ENCODE assay signal across 8 mouse cellular contexts in genomic region chr8:84202938-84203917, GRCm38 (mm10). TPM values are rescaled to one million over a fixed set of nuclear protein-coding genes. Genes with fewer than 3 reads are reported as not detected.
DNase-seq lines count a peak whose midpoint lies in the region; ATAC-seq and TF ChIP-seq lines count a peak whose summit lies in the region.

No protein-coding gene starts in this region.

- peaks cover 27% of the 10 kb centered on the region for H3K36me3 ChIP-seq in embryonic facial prominence, embryonic 14.5 days (ENCODE audit: control insufficient read depth, insufficient read depth, low read length)
- H3K36me3 ChIP-seq in heart, embryonic 11.5 days (ENCODE audit: control insufficient read depth, insufficient read depth, low read length): peaks cover 6% of the 10 kb centered on the region
- H3K36me3 ChIP-seq in liver, postnatal 0 days (replicated peaks; ENCODE audit: insufficient read depth, low read length): peaks cover 4% of the 10 kb centered on the region; the same call in 1 of the 2 replicates
- no peaks in the 10 kb centered on the region for H3K36me3 ChIP-seq in neural tube, embryonic 12.5 days

- no peaks in the 10 kb centered on the region for H3K27me3 ChIP-seq in embryonic facial prominence, embryonic 14.5 days (replicated peaks; ENCODE audit: control insufficient read depth, insufficient read depth, low read length)
- no peaks in the 10 kb centered on the region for H3K27me3 ChIP-seq in heart, embryonic 11.5 days (ENCODE audit: control insufficient read depth, insufficient read depth, low read length)
- peaks cover 9% of the 10 kb centered on the region; the same call in 1 of the 2 replicates for H3K27me3 ChIP-seq in liver, postnatal 0 days (ENCODE audit: insufficient read depth, low read length)
- H3K27me3 ChIP-seq in neural tube, embryonic 12.5 days (replicated peaks): no peaks in the 10 kb centered on the region; the same call in 1 of the 2 replicates

- H3K9ac ChIP-seq in embryonic facial prominence, embryonic 14.5 days (ENCODE audit: low read depth, low read length): peak overlapping the region; percentile 94
- H3K9ac ChIP-seq in heart, embryonic 11.5 days (ENCODE audit: low read depth, low read length): peak overlapping the region; percentile 96
- H3K9ac ChIP-seq in liver, postnatal 0 days (replicated peaks): peak overlapping the region; percentile 66
- H3K9ac ChIP-seq in neural tube, embryonic 12.5 days: peak overlapping the region; percentile 51

- no peak for TF ChIP-seq CTCF in liver, postnatal 0 days (IDR thresholded peaks at IDR 0.05; ENCODE audit: low read depth)

- peaks cover 55% of the 10 kb centered on the region for H3K4me1 ChIP-seq in embryonic facial prominence, embryonic 14.5 days (ENCODE audit: control insufficient read depth, insufficient read depth, low read length)
- peaks cover 57% of the 10 kb centered on the region for H3K4me1 ChIP-seq in heart, embryonic 11.5 days (ENCODE audit: control insufficient read depth, insufficient read depth, low read length)
- peaks cover 55% of the 10 kb centered on the region for H3K4me1 ChIP-seq in liver, postnatal 0 days (ENCODE audit: insufficient read depth)
- peaks cover 63% of the 10 kb centered on the region for H3K4me1 ChIP-seq in neural tube, embryonic 12.5 days

- peak; percentile 65 for ATAC-seq in embryonic facial prominence, embryonic 14.5 days (ENCODE audit: low read depth)
- peak; percentile 67 for ATAC-seq in heart, embryonic 11.5 days (replicated peaks; ENCODE audit: insufficient number of reproducible peaks, low FRiP score, low TSS enrichment)
- ATAC-seq in liver, postnatal 0 days: peak; percentile 57
- no peak for ATAC-seq in neural tube, embryonic 12.5 days (ENCODE audit: low FRiP score, low read depth)

- H3K9me3 ChIP-seq in embryonic facial prominence, embryonic 14.5 days (ENCODE audit: control insufficient read depth, low read length): no peaks in the 10 kb centered on the region
- H3K9me3 ChIP-seq in heart, embryonic 11.5 days (replicated peaks; ENCODE audit: control insufficient read depth, low read length): no peaks in the 10 kb centered on the region
- H3K9me3 ChIP-seq in liver, postnatal 0 days (ENCODE audit: low read length): no peaks in the 10 kb centered on the region
- H3K9me3 ChIP-seq in neural tube, embryonic 12.5 days: no peaks in the 10 kb centered on the region

- H3K27ac ChIP-seq in embryonic facial prominence, embryonic 14.5 days (replicated peaks; ENCODE audit: low read depth, low read length): peak overlapping the region; percentile 99
- H3K27ac ChIP-seq in heart, embryonic 11.5 days (ENCODE audit: low read depth, low read length): peak overlapping the region; percentile 98
- H3K27ac ChIP-seq in liver, postnatal 0 days (ENCODE audit: low read depth): peak overlapping the region; percentile 95
- peak overlapping the region; percentile 32; the same call in 1 of the 2 replicates for H3K27ac ChIP-seq in neural tube, embryonic 12.5 days

- peak; percentile 74 to 84 for DNase-seq in left cerebral cortex, adult 18-20 months (ENCODE audit: low spot score in 2 of 2)
- no peak for DNase-seq in left cerebral cortex, adult 11 months (ENCODE audit: low spot score)
- DNase-seq in embryonic facial prominence, embryonic 14.5 days (ENCODE audit: low spot score): peak; percentile 91
- DNase-seq in kidney, adult 9 months: peak; percentile 85
- peak; percentile 78 for DNase-seq in liver, postnatal 0 days
- peak; percentile 86 for DNase-seq in testis, postnatal 10 days (ENCODE audit: low spot score)

- no peak for TF ChIP-seq EP300 in liver, postnatal 0 days (IDR thresholded peaks at IDR 0.05; ENCODE audit: low read depth)

- peak overlapping the region; percentile 89 for H3K4me2 ChIP-seq in embryonic facial prominence, embryonic 14.5 days (ENCODE audit: low read depth, low read length)
- H3K4me2 ChIP-seq in heart, embryonic 11.5 days: peak overlapping the region; percentile 99
- peak overlapping the region; percentile 91 for H3K4me2 ChIP-seq in liver, postnatal 0 days (ENCODE audit: low read depth, low read length)
- peak overlapping the region; percentile 89 for H3K4me2 ChIP-seq in neural tube, embryonic 12.5 days (replicated peaks)

- WGBS in embryonic facial prominence, embryonic 14.5 days: 9% methylated on average over 29 of the region's 34 CpGs
- 7% methylated on average over 34 of the region's 34 CpGs for WGBS in heart, embryonic 11.5 days (ENCODE audit: insufficient replicate concordance)
- WGBS in liver, postnatal 0 days (ENCODE audit: insufficient replicate concordance): 8% methylated on average over 34 of the region's 34 CpGs
- WGBS in neural tube, embryonic 12.5 days: 10% methylated on average over 34 of the region's 34 CpGs

- H3K4me3 ChIP-seq in embryonic facial prominence, embryonic 14.5 days (ENCODE audit: low read depth, low read length): peak overlapping the region; percentile 76
- peak overlapping the region; percentile 77 for H3K4me3 ChIP-seq in heart, embryonic 11.5 days (ENCODE audit: low read depth, low read length)
- peak overlapping the region; percentile 67 for H3K4me3 ChIP-seq in liver, postnatal 0 days (ENCODE audit: low read depth, low read length)
- H3K4me3 ChIP-seq in neural tube, embryonic 12.5 days: peak overlapping the region; percentile 32

RNA-seq across cellular contexts. Expression of gene Nanos3, which starts 18.2 kb away (rescaled TPM):
- 1 to 10 TPM in 1 of 2 experiments, under 1 TPM in 1; 0.70 to 2.0 TPM for total RNA-seq in left cerebral cortex, adult 18-20 months (2021)
- polyA plus RNA-seq in embryonic facial prominence, embryonic 14.5 days (2014; fragmentation: Nextera tagmentation; extraction: Ambion mirVana): 3.0 and 4.5 TPM in 2 replicates
- polyA plus RNA-seq in heart, embryonic 11.5 days (2014; fragmentation: Nextera tagmentation; extraction: Ambion mirVana): 1.4 and 2.8 TPM in 2 replicates
- 0.34 and 0.79 TPM in 2 replicates for polyA plus RNA-seq in liver, postnatal 0 days (2015; fragmentation: Nextera tagmentation; extraction: Ambion mirVana)
- polyA plus RNA-seq in neural tube, embryonic 12.5 days (2016; fragmentation: Nextera tagmentation; extraction: Ambion mirVana): 5.3 and 6.3 TPM in 2 replicates

RNA-seq across cellular contexts. Expression of gene Zswim4, which starts 33.6 kb away (rescaled TPM):
- 10 to 100 TPM; 16.8 to 19.1 TPM for total RNA-seq in left cerebral cortex, adult 18-20 months (2021)
- 11.0 and 12.4 TPM in 2 replicates for polyA plus RNA-seq in embryonic facial prominence, embryonic 14.5 days (2014; fragmentation: Nextera tagmentation; extraction: Ambion mirVana)
- polyA plus RNA-seq in heart, embryonic 11.5 days (2014; fragmentation: Nextera tagmentation; extraction: Ambion mirVana): 6.3 and 7.8 TPM in 2 replicates
- 1.4 and 1.6 TPM in 2 replicates for polyA plus RNA-seq in liver, postnatal 0 days (2015; fragmentation: Nextera tagmentation; extraction: Ambion mirVana)
- 52.8 and 57.9 TPM in 2 replicates for polyA plus RNA-seq in neural tube, embryonic 12.5 days (2016; fragmentation: Nextera tagmentation; extraction: Ambion mirVana)

RNA-seq across cellular contexts. Expression of gene D8Ertd738e, which starts 46.3 kb away (rescaled TPM):
- total RNA-seq in left cerebral cortex, adult 18-20 months (2021): 100 to 1,000 TPM; 136 to 146 TPM
- 371 and 387 TPM in 2 replicates for polyA plus RNA-seq in embryonic facial prominence, embryonic 14.5 days (2014; fragmentation: Nextera tagmentation; extraction: Ambion mirVana)
- polyA plus RNA-seq in heart, embryonic 11.5 days (2014; fragmentation: Nextera tagmentation; extraction: Ambion mirVana): 321 and 330 TPM in 2 replicates
- 189 and 201 TPM in 2 replicates for polyA plus RNA-seq in liver, postnatal 0 days (2015; fragmentation: Nextera tagmentation; extraction: Ambion mirVana)
- polyA plus RNA-seq in neural tube, embryonic 12.5 days (2016; fragmentation: Nextera tagmentation; extraction: Ambion mirVana): 256 and 282 TPM in 2 replicates

RNA-seq across cellular contexts. Expression of gene Mri1, which starts 53.9 kb away (rescaled TPM):
- total RNA-seq in left cerebral cortex, adult 18-20 months (2021): 10 to 100 TPM; 13.2 to 15.6 TPM
- polyA plus RNA-seq in embryonic facial prominence, embryonic 14.5 days (2014; fragmentation: Nextera tagmentation; extraction: Ambion mirVana): 50.3 and 56.7 TPM in 2 replicates
- polyA plus RNA-seq in heart, embryonic 11.5 days (2014; fragmentation: Nextera tagmentation; extraction: Ambion mirVana): 45.3 and 50.7 TPM in 2 replicates
- 40.9 and 41.9 TPM in 2 replicates for polyA plus RNA-seq in liver, postnatal 0 days (2015; fragmentation: Nextera tagmentation; extraction: Ambion mirVana)
- polyA plus RNA-seq in neural tube, embryonic 12.5 days (2016; fragmentation: Nextera tagmentation; extraction: Ambion mirVana): 60.7 and 63.3 TPM in 2 replicates

RNA-seq across cellular contexts. Expression of gene 4930432K21Rik, which starts 55.4 kb away (rescaled TPM):
- 1 to 10 TPM; 2.0 to 3.1 TPM for total RNA-seq in left cerebral cortex, adult 18-20 months (2021)
- polyA plus RNA-seq in embryonic facial prominence, embryonic 14.5 days (2014; fragmentation: Nextera tagmentation; extraction: Ambion mirVana): 0.77 and 1.0 TPM in 2 replicates
- 0.44 and 0.59 TPM in 2 replicates for polyA plus RNA-seq in heart, embryonic 11.5 days (2014; fragmentation: Nextera tagmentation; extraction: Ambion mirVana)
- 0.24 and 0.29 TPM in 2 replicates for polyA plus RNA-seq in liver, postnatal 0 days (2015; fragmentation: Nextera tagmentation; extraction: Ambion mirVana)
- polyA plus RNA-seq in neural tube, embryonic 12.5 days (2016; fragmentation: Nextera tagmentation; extraction: Ambion mirVana): 1.9 and 2.0 TPM in 2 replicates

Comparison
In these comparisons a context has a peak if more than half of its experiments do, and no peak if none do; other contexts are left out.
1. H3K27ac ChIP-seq: peak in every context shown above with its lines; median percentile 99 in embryonic facial prominence, embryonic 14.5 days; 98 in heart, embryonic 11.5 days; 95 in liver, postnatal 0 days; 32 in neural tube, embryonic 12.5 days.